Mouse (Mus musculus) myocyte (in vitro differentiated cells): ENCODE measurements at regions not wholly inside any gene's neighbourhood (a gene's known extent, or its start where the extent isn't known, plus 50 kb on each side); places are given as distances from the start of the nearest gene placed in this dataset.

ENCODE experiments used
- MAX ChIP-seq: IDR thresholded peaks from one replicate; pipeline ENCODE4 v1.6.1; 2011; ENCODE audit warnings: low read depth, mild to moderate bottlenecking, control low read depth
- POLR2A ChIP-seq: IDR thresholded peaks from one replicate; pipeline ENCODE4 v1.6.1; 2011; ENCODE audit warnings: low read depth, mild to moderate bottlenecking, control low read depth, moderate library complexity; ENCODE audit not compliant: insufficient read length

DNA sequence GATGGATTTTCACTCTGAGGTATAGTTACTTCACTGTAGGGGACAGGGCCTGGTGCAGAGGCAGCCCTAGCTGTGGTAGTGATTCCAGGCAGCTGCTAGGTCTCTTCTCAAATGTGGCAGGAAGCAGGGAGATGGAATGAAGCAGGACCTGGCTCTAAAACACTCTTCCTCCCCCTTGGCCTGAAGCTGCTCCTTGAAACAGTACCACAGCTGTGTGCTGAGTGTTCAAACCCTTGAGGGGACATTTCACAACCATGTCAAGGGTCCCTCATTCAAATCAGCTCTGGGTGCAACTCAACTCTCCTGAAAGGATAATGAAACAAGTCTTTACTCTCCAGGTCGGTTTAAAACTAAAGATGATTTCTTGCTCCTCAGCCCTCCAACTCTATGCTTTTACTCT lies 317.6 kb downstream of the Irs2 start:
- TF ChIP-seq MAX: no peak
- no peak for TF ChIP-seq POLR2A
